ENCODE assay signal across 15 mouse cellular contexts in the genomic region with DNA sequence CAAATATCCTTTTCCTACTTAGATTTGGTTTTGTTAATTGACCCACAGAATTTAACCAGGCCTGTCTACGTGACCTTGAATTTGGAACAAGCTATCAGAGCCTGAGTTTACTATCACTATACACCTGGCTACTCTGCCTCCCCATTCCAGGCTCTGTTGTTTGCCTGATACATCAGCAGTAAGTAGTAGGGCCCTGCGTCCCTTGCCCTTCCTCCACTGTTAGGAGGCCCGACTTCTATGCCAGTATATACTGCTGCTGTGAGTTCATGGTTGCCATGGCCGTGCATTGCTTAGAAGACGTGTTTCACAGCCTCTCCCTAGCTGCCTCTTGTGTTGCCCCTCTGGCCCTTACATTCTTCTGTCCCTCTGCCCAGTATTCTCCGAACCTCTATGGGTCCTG. TPM values are rescaled to one million over a fixed set of nuclear protein-coding genes. Genes with fewer than 3 reads are reported as not detected.
DNase-seq lines count a peak whose midpoint lies in the region; ATAC-seq lines count a peak whose summit lies in the region.
"Had no signal": no experiment of that assay in that cellular context is flagged by ENCODE, and none has a peak within 500 bp of the region (broad histone marks: within the 10 kb centered on the region; RNA-seq: fewer than 3 reads in every experiment).

No protein-coding gene starts in this region.

- ATAC-seq in heart, embryonic 12.5 days (ENCODE audit: insufficient number of reproducible peaks, low FRiP score), result no peak
- 0 out of 2 replicates have a peak, but pooled peaks have one; percentile 11 for ATAC-seq in forebrain, embryonic 14.5 days
- ATAC-seq in hindbrain, embryonic 13.5 days (ENCODE audit: low FRiP score), result peak; percentile 29; the same call in 1 of the 2 replicates
- ATAC-seq in midbrain, embryonic 16.5 days, result peak; percentile 20; the same call in 1 of the 2 replicates

- H3K9ac ChIP-seq in heart, embryonic 12.5 days, result 0 out of 2 replicates have a peak overlapping the region, but pooled peaks have one; percentile 8
- H3K9ac ChIP-seq in forebrain, embryonic 14.5 days (ENCODE audit: low read length), result no peak overlapping the region
- H3K9ac ChIP-seq in hindbrain, embryonic 13.5 days, result peak overlapping the region; percentile 56
- H3K9ac ChIP-seq in midbrain, embryonic 16.5 days (ENCODE audit: low read depth, low read length), result no peak overlapping the region
- H3K9ac ChIP-seq: kidney, embryonic 15.5 days; lung, embryonic 14.5 days had no signal

- H3K4me1 ChIP-seq in heart, embryonic 12.5 days (replicated peaks), result peaks cover 55% of the 10 kb centered on the region
- H3K4me1 ChIP-seq in forebrain, embryonic 14.5 days (ENCODE audit: control insufficient read depth, insufficient read depth, low read length), result peaks cover 26% of the 10 kb centered on the region
- H3K4me1 ChIP-seq in hindbrain, embryonic 13.5 days (replicated peaks), result peaks cover 76% of the 10 kb centered on the region
- peaks cover 39% of the 10 kb centered on the region for H3K4me1 ChIP-seq in midbrain, embryonic 16.5 days (ENCODE audit: control insufficient read depth, insufficient read depth, low read length)

- 56% methylated on average over 6 of the region's 6 CpGs for WGBS in heart, embryonic 12.5 days
- 74% methylated on average over 6 of the region's 6 CpGs for WGBS in forebrain, embryonic 14.5 days
- 31% methylated on average over 6 of the region's 6 CpGs for WGBS in hindbrain, embryonic 13.5 days
- WGBS in midbrain, embryonic 16.5 days, result 73% methylated on average over 6 of the region's 6 CpGs

- no peak overlapping the region for H3K4me2 ChIP-seq in heart, embryonic 12.5 days
- no peak overlapping the region for H3K4me2 ChIP-seq in forebrain, embryonic 14.5 days (ENCODE audit: low read length)
- H3K4me2 ChIP-seq in hindbrain, embryonic 13.5 days, result peak overlapping the region; percentile 26; the same call in 1 of the 2 replicates
- H3K4me2 ChIP-seq in midbrain, embryonic 16.5 days (ENCODE audit: low read length), result no peak overlapping the region
- H3K4me2 ChIP-seq: kidney, embryonic 15.5 days; lung, embryonic 14.5 days had no signal

- no peaks in the 10 kb centered on the region for H3K9me3 ChIP-seq in heart, embryonic 12.5 days (replicated peaks)
- H3K9me3 ChIP-seq in forebrain, embryonic 14.5 days (replicated peaks; ENCODE audit: control insufficient read depth, low read length), result no peaks in the 10 kb centered on the region
- no peaks in the 10 kb centered on the region for H3K9me3 ChIP-seq in hindbrain, embryonic 13.5 days
- no peaks in the 10 kb centered on the region for H3K9me3 ChIP-seq in midbrain, embryonic 16.5 days (replicated peaks; ENCODE audit: control insufficient read depth, low read length, poor library complexity, severe bottlenecking)
- H3K9me3 ChIP-seq: kidney, embryonic 15.5 days; megakaryocyte, embryonic 14.5 days had no signal

- no peaks in the 10 kb centered on the region for H3K36me3 ChIP-seq in heart, embryonic 12.5 days
- no peaks in the 10 kb centered on the region for H3K36me3 ChIP-seq in forebrain, embryonic 14.5 days (ENCODE audit: control insufficient read depth, insufficient read depth, low read length)
- no peaks in the 10 kb centered on the region for H3K36me3 ChIP-seq in hindbrain, embryonic 13.5 days
- H3K36me3 ChIP-seq in midbrain, embryonic 16.5 days (ENCODE audit: control insufficient read depth, insufficient read depth, low read length), result no peaks in the 10 kb centered on the region

- DNase-seq in heart, adult 8-10 months (ENCODE audit: low spot score), result no peak
- no peak for DNase-seq in forebrain, embryonic 14.5 days (ENCODE audit: low spot score)
- DNase-seq in testis, postnatal 14 days (ENCODE audit: low spot score), result no peak
- no peak for DNase-seq in urinary bladder, postnatal 36 days (ENCODE audit: low spot score in 2 of 2)
- no peak for DNase-seq in kidney, postnatal 10 days
- DNase-seq: cerebellum, adult 11 months; gastrocnemius, postnatal 10 days; lung, embryonic 14.5 days; thymus, postnatal 4 days had no signal

- H3K27me3 ChIP-seq in heart, embryonic 12.5 days (replicated peaks), result no peaks in the 10 kb centered on the region
- H3K27me3 ChIP-seq in forebrain, embryonic 14.5 days (replicated peaks; ENCODE audit: control insufficient read depth, insufficient read depth, low read length), result no peaks in the 10 kb centered on the region
- H3K27me3 ChIP-seq in hindbrain, embryonic 13.5 days, result no peaks in the 10 kb centered on the region
- H3K27me3 ChIP-seq in midbrain, embryonic 16.5 days (ENCODE audit: control insufficient read depth, insufficient read depth, low read depth, low read length), result no peaks in the 10 kb centered on the region
- H3K27me3 ChIP-seq: kidney, embryonic 15.5 days had no signal

- H3K27ac ChIP-seq in heart, embryonic 12.5 days (ENCODE audit: poor library complexity, severe bottlenecking), result peak overlapping the region; percentile 44
- peak overlapping the region; percentile 75 for H3K27ac ChIP-seq in forebrain, embryonic 14.5 days (ENCODE audit: low read depth, low read length)
- peak overlapping the region; percentile 91 for H3K27ac ChIP-seq in hindbrain, embryonic 13.5 days
- H3K27ac ChIP-seq in midbrain, embryonic 16.5 days (ENCODE audit: low read length), result peak overlapping the region; percentile 64
- H3K27ac ChIP-seq: kidney, embryonic 15.5 days had no signal

- H3K4me3 ChIP-seq in heart, embryonic 12.5 days, result no peak overlapping the region
- no peak overlapping the region for H3K4me3 ChIP-seq in forebrain, embryonic 14.5 days (ENCODE audit: low read depth, low read length)
- H3K4me3 ChIP-seq in hindbrain, embryonic 13.5 days, result no peak overlapping the region
- no peak overlapping the region for H3K4me3 ChIP-seq in midbrain, embryonic 16.5 days (ENCODE audit: low read depth, low read length)
- H3K4me3 ChIP-seq: erythroblast, embryonic 14.5 days; kidney, embryonic 15.5 days; megakaryocyte, embryonic 14.5 days had no signal

RNA-seq across cellular contexts. Expression of gene Itsn1, which starts 42.3 kb away (rescaled TPM):
- 29.7 and 31.2 TPM in 2 replicates for polyA plus RNA-seq in heart, embryonic 12.5 days (2016; fragmentation: Nextera tagmentation; extraction: Ambion mirVana)
- total RNA-seq in heart, adult 8-10 months (2022), result 10 to 100 TPM; 50.2 to 64.1 (median 53.3) TPM
- 54.2 and 63.7 TPM in 2 replicates for polyA plus RNA-seq in forebrain, embryonic 14.5 days (2014; fragmentation: Nextera tagmentation; extraction: Ambion mirVana)
- polyA plus RNA-seq in hindbrain, embryonic 13.5 days (2015; fragmentation: Nextera tagmentation; extraction: Ambion mirVana), result 54.8 and 55.2 TPM in 2 replicates
- 60.7 and 63.5 TPM in 2 replicates for polyA plus RNA-seq in midbrain, embryonic 16.5 days (2015; fragmentation: Nextera tagmentation; extraction: Ambion mirVana)

RNA-seq across cellular contexts. Expression of gene Cryzl1, which starts 42.6 kb away (rescaled TPM):
- polyA plus RNA-seq in heart, embryonic 12.5 days (2016; fragmentation: Nextera tagmentation; extraction: Ambion mirVana), result 48.2 and 54.5 TPM in 2 replicates
- 10 to 100 TPM; 26.0 to 30.4 (median 27.1) TPM for total RNA-seq in heart, adult 8-10 months (2022)
- polyA plus RNA-seq in forebrain, embryonic 14.5 days (2014; fragmentation: Nextera tagmentation; extraction: Ambion mirVana), result 104 and 119 TPM in 2 replicates
- 95.5 and 97.1 TPM in 2 replicates for polyA plus RNA-seq in hindbrain, embryonic 13.5 days (2015; fragmentation: Nextera tagmentation; extraction: Ambion mirVana)
- polyA plus RNA-seq in midbrain, embryonic 16.5 days (2015; fragmentation: Nextera tagmentation; extraction: Ambion mirVana), result 114 and 121 TPM in 2 replicates

Comparison
In these comparisons a context has a peak if more than half of its experiments do, and no peak if none do; other contexts are left out.
1. H3K9ac ChIP-seq: peak in heart, embryonic 12.5 days (single experiment) and hindbrain, embryonic 13.5 days (single experiment); none in forebrain, embryonic 14.5 days (single experiment) and midbrain, embryonic 16.5 days (single experiment).
2. Peak in every context shown above with its lines, with median percentiles within 50 percentile points of each other: H3K27ac ChIP-seq.